Mouse (Mus musculus) embryonic fibroblast, embryonic 13.5 days (primary cell): ENCODE results near the gene Trim3. TPM values are rescaled to one million over a fixed set of nuclear protein-coding genes. Genes with fewer than 3 reads are reported as not detected.
A peak's percentile ranks its signal among the peaks of the same experiment; 100 is the strongest.

Experiments
- H3K27ac ChIP-seq: 2 replicates; pipeline ENCODE4 v1.5.1; 2012; ENCODE audit warnings: low read length, control low read depth, inconsistent platforms; ENCODE audit not compliant: insufficient read depth
- H3K4me1 ChIP-seq: 2 replicates; pipeline ENCODE4 v1.6.1; 2011; ENCODE audit warnings: low read length; ENCODE audit not compliant: control insufficient read depth, insufficient read depth
- H3K4me3 ChIP-seq: 2 replicates; pipeline ENCODE4 v1.5.1; 2011; ENCODE audit warnings: mild to moderate bottlenecking, control low read depth, low read length; ENCODE audit not compliant: insufficient read depth
- CTCF ChIP-seq: IDR thresholded peaks from 2 replicates; pipeline ENCODE4 v1.5.1; 2011; ENCODE audit warnings: mild to moderate bottlenecking, control low read depth, low read length, moderate library complexity, borderline replicate concordance; ENCODE audit not compliant: insufficient read depth
- POLR2A ChIP-seq: IDR thresholded peaks from 2 replicates; pipeline ENCODE4 v1.6.1; 2011; ENCODE audit warnings: low read depth, mild to moderate bottlenecking, control low read depth, low read length, moderate library complexity
- polyA plus RNA-seq: library from polyadenylated mRNA; stranded (reverse); fragments of >200 nt; gene quantifications from 2 replicates; pipeline ENCODE4 v1.2.4, GENCODE M21; 2011; ENCODE audit warnings: low read depth; ENCODE audit not compliant: missing spikeins, insufficient read length

Gene Trim3
- 54.7 and 60.8 TPM in 2 replicates for polyA plus RNA-seq

GRCm38 (mm10) chr7:105633127-105633800 is at the start of gene Trim3:
Gene Trim3 (minus strand): TSS chr7:105633571.
- H3K27ac ChIP-seq = peak within 1 kb of the TSS; percentile 54
- no peak for TF ChIP-seq CTCF
- TF ChIP-seq POLR2A = peak; percentile 27
- H3K4me1 ChIP-seq = peaks cover 9% of the 10 kb centered on the region; the same call in 1 of the 2 replicates
- peak within 1 kb of the TSS; percentile 95 for H3K4me3 ChIP-seq

- 0 out of 2 replicates have a peak within 1 kb of the TSS, but pooled peaks have one; percentile 21 for H3K27ac ChIP-seq
- TF ChIP-seq CTCF = peak; percentile 33; the same call in 1 of the 2 replicates
- peak; percentile 53; the same call in 1 of the 2 replicates for TF ChIP-seq POLR2A
- no peaks in the 10 kb centered on the region for H3K4me1 ChIP-seq
- peak within 1 kb of the TSS; percentile 26 for H3K4me3 ChIP-seq
These were observed 17.5 kb upstream of the Trim3 start, which contains the start of gene Dnhd1 for GRCm38 (mm10) chr7:105650639-105651435. Gene Dnhd1 (plus strand): TSS chr7:105650827.

- Histone ChIP-seq H3K4me1 (0 out of 2 replicates have a peak, but pooled peaks cover 6% of the 10 kb centered on the region), H3K27ac (peak overlapping the region; percentile 59; the same call in 1 of the 2 replicates), H3K4me3 (peak overlapping the region; percentile 22; the same call in 1 of the 2 replicates)
- TF ChIP-seq CTCF (no peak), POLR2A (no peak)
These were observed 8.6 kb upstream of the Trim3 start for GRCm38 (mm10) chr7:105641936-105642335.

- no peak for TF ChIP-seq CTCF
- H3K4me1 ChIP-seq = 0 out of 2 replicates have a peak, but pooled peaks cover 6% of the 10 kb centered on the region
- peak overlapping the region; percentile 80 for H3K4me3 ChIP-seq
- peak overlapping the region; percentile 59 for H3K27ac ChIP-seq
These were observed 7.5 kb upstream of the Trim3 start for GRCm38 (mm10) chr7:105640894-105641255.

GRCm38 (mm10) chr7:105640233-105640893 is 7.0 kb upstream of the Trim3 start, which contains the start of the genes Arfip2 and Gm45799:
Gene Arfip2 (minus strand): TSS chr7:105640416.
Gene Gm45799 (plus strand): TSS chr7:105640552.
- Histone ChIP-seq H3K4me1 (0 out of 2 replicates have a peak, but pooled peaks cover 6% of the 10 kb centered on the region), H3K27ac (peak within 1 kb of the TSS; percentile 59), H3K4me3 (peak within 1 kb of the TSS; percentile 83)
- TF ChIP-seq CTCF (no peak), POLR2A (peak; percentile 93)

GRCm38 (mm10) chr7:105639756-105640155 is 6.4 kb upstream of the Trim3 start, which contains the start of gene Timm10b:
Gene Timm10b (plus strand): TSS chr7:105640056.
- TF ChIP-seq CTCF (no peak), POLR2A (no peak)
- Histone ChIP-seq H3K27ac (peak within 1 kb of the TSS; percentile 59), H3K4me3 (peak within 1 kb of the TSS; percentile 83), H3K4me1 (0 out of 2 replicates have a peak, but pooled peaks cover 6% of the 10 kb centered on the region)

- TF ChIP-seq CTCF (no peak), POLR2A (no peak)
- H3K4me1 ChIP-seq = 0 out of 2 replicates have a peak, but pooled peaks cover 6% of the 10 kb centered on the region
These were observed 5.9 kb upstream of the Trim3 start for GRCm38 (mm10) chr7:105639304-105639703.

GRCm38 (mm10) chr7:105638776-105639175 is 5.4 kb upstream of the Trim3 start:
- Histone ChIP-seq H3K4me3 (no peak overlapping the region), H3K27ac (no peak overlapping the region), H3K4me1 (0 out of 2 replicates have a peak, but pooled peaks cover 7% of the 10 kb centered on the region)
- TF ChIP-seq CTCF (no peak), POLR2A (no peak)

More at GRCm38 (mm10) chr7:105639304-105639703, 5.9 kb upstream of the Trim3 start:
- H3K4me3 ChIP-seq = peak overlapping the region; percentile 83
- H3K27ac ChIP-seq = no peak overlapping the region

GRCm38 (mm10) chr7:105635726-105636125 is 2.4 kb upstream of the Trim3 start:
- 0 out of 2 replicates have a peak, but pooled peaks cover 3% of the 10 kb centered on the region for H3K4me1 ChIP-seq
- TF ChIP-seq CTCF (no peak), POLR2A (no peak)
- no peak overlapping the region for H3K4me3 ChIP-seq

More at GRCm38 (mm10) chr7:105635726-105636125, 2.4 kb upstream of the Trim3 start:
- no peak overlapping the region for H3K27ac ChIP-seq
